21 mouse cellular contexts compared by ENCODE assay signal in the genomic region with DNA sequence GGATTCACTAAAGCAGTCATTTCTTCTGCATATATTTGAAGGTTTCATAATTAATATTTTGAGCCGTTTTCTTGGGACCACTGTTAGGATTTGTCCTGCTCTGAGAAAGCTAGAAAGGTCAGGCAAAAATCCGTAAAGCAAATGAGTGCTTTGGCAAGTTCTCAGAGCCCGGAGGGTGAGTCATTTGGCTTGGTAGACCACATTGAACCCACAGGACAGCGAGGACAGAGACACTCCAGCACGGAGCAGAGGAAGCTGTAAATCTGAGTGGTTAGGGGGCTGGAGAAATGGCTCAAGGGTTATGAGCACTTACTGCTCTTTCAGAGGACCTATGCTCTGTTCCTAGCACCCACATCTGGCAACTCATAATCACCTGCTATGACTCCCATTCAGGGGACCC. TPM values are rescaled to one million over a fixed set of nuclear protein-coding genes. Genes with fewer than 3 reads are reported as not detected.
A peak's percentile ranks its signal among the peaks of the same experiment; 100 is the strongest.
DNase-seq lines count a peak whose midpoint lies in the region; ATAC-seq lines count a peak whose summit lies in the region.
"Had no signal": no experiment of that assay in that cellular context is flagged by ENCODE, and none has a peak within 500 bp of the region (broad histone marks: within the 10 kb centered on the region; RNA-seq: fewer than 3 reads in every experiment).

No protein-coding gene starts in this region.

- DNase-seq in adrenal gland, adult (ENCODE audit: inconsistent age in 2 of 2, low spot score in 1 of 2) = peak; percentile 76 to 84
- DNase-seq in adrenal gland, postnatal 4 days (ENCODE audit: low spot score in 2 of 2) = no peak
- peak; percentile 22 for DNase-seq in urinary bladder, postnatal 14 days (ENCODE audit: low spot score)
- no peak for DNase-seq in urinary bladder, postnatal 4 days (ENCODE audit: low spot score in 2 of 2)
- DNase-seq in adrenal gland, postnatal 25 days = peak; percentile 54
- no peak for DNase-seq in frontal cortex, postnatal 25 days (ENCODE audit: low spot score in 2 of 2)
- DNase-seq: cerebellum, adult 9-11 months; gastrocnemius, postnatal 25 days; kidney, adult 18-20 months; kidney, postnatal 10 days; right cerebral cortex, postnatal 4 days; thymus, postnatal 36 days had no signal

- H3K27ac ChIP-seq in liver, embryonic 12.5 days = no peak overlapping the region
- H3K27ac ChIP-seq: hindbrain, postnatal 0 days; limb, embryonic 13.5 days; midbrain, embryonic 12.5 days had no signal

- H3K9ac ChIP-seq in liver, embryonic 12.5 days = no peak overlapping the region
- H3K9ac ChIP-seq: limb, embryonic 13.5 days; midbrain, embryonic 12.5 days had no signal

- peaks cover 3% of the 10 kb centered on the region for H3K36me3 ChIP-seq in liver, embryonic 12.5 days
- H3K36me3 ChIP-seq: limb, embryonic 13.5 days had no signal

- 31% methylated on average over 5 of the region's 5 CpGs for WGBS in liver, embryonic 12.5 days (ENCODE audit: insufficient replicate concordance)

- peak; percentile 50 for ATAC-seq in megakaryocyte progenitor cell, adult 5-6 weeks (replicated peaks; ENCODE audit: poor library complexity)
- no peak for ATAC-seq in liver, embryonic 12.5 days
- ATAC-seq: forebrain, embryonic 16.5 days; hindbrain, postnatal 0 days had no signal

- H3K4me1 ChIP-seq in liver, embryonic 12.5 days = peaks cover 4% of the 10 kb centered on the region; the same call in 1 of the 2 replicates
- H3K4me1 ChIP-seq: limb, embryonic 13.5 days; midbrain, embryonic 12.5 days had no signal

- H3K27me3 ChIP-seq in liver, embryonic 12.5 days (replicated peaks) = no peaks in the 10 kb centered on the region
- H3K27me3 ChIP-seq: limb, embryonic 13.5 days; midbrain, embryonic 12.5 days had no signal

- no peaks in the 10 kb centered on the region for H3K9me3 ChIP-seq in liver, embryonic 12.5 days (replicated peaks)
- H3K9me3 ChIP-seq: limb, embryonic 13.5 days; midbrain, embryonic 12.5 days had no signal

- no peak overlapping the region for H3K4me2 ChIP-seq in liver, embryonic 12.5 days
- H3K4me2 ChIP-seq: heart, embryonic 11.5 days; limb, embryonic 13.5 days; midbrain, embryonic 12.5 days had no signal

- no peak overlapping the region for H3K4me3 ChIP-seq in liver, embryonic 12.5 days
- H3K4me3 ChIP-seq: limb, embryonic 13.5 days; midbrain, embryonic 12.5 days had no signal

RNA-seq across cellular contexts. Expression of a gene that starts 7.0 kb away (rescaled TPM):
- total RNA-seq in adrenal gland, postnatal 4 days (2021) = 10 to 100 TPM; 16.1 to 16.8 TPM
- 12.4 and 13.0 TPM in 2 replicates for total RNA-seq in adrenal gland, postnatal 25 days (2021)
- 3.2 and 5.0 TPM in 2 replicates for total RNA-seq in megakaryocyte progenitor cell, adult 5-6 weeks (2015)
- total RNA-seq in megakaryocyte progenitor cell, adult 5-6 weeks (2017) = 5.8 and 11.5 TPM in 2 replicates
- 15.2 and 16.9 TPM in 2 replicates for polyA plus RNA-seq in liver, embryonic 12.5 days (2016; fragmentation: Nextera tagmentation; extraction: Ambion mirVana)

RNA-seq across cellular contexts. Expression of a gene that starts 14.1 kb away (rescaled TPM):
- total RNA-seq in adrenal gland, postnatal 4 days (2021) = 1 to 10 TPM; 4.0 to 4.6 TPM
- 1.5 and 4.6 TPM in 2 replicates for total RNA-seq in adrenal gland, postnatal 25 days (2021)
- total RNA-seq in megakaryocyte progenitor cell, adult 5-6 weeks (2015) = 4.0 and 10.6 TPM in 2 replicates
- total RNA-seq in megakaryocyte progenitor cell, adult 5-6 weeks (2017) = 9.4 TPM in 1 of 2 replicates, not detected in the other
- polyA plus RNA-seq in liver, embryonic 12.5 days (2016; fragmentation: Nextera tagmentation; extraction: Ambion mirVana) = 0.30 TPM in 1 of 2 replicates, not detected in the other
- total RNA-seq: neutrophil, adult 5-6 weeks had no signal
- polyA plus RNA-seq: forebrain, embryonic 16.5 days; heart, embryonic 11.5 days; liver, embryonic 16.5 days; midbrain, embryonic 12.5 days had no signal

RNA-seq across cellular contexts. Expression of a gene that starts 35.8 kb away (rescaled TPM):
- total RNA-seq in adrenal gland, postnatal 4 days (2021) = under 1 TPM; 0.45 to 0.56 TPM
- total RNA-seq in adrenal gland, postnatal 25 days (2021) = 0.21 TPM in 1 of 2 replicates, not detected in the other
- not detected in 2 replicates for total RNA-seq in megakaryocyte progenitor cell, adult 5-6 weeks (2015)
- not detected in 2 replicates for total RNA-seq in megakaryocyte progenitor cell, adult 5-6 weeks (2017)
- polyA plus RNA-seq in liver, embryonic 12.5 days (2016; fragmentation: Nextera tagmentation; extraction: Ambion mirVana) = 0.26 and 0.51 TPM in 2 replicates
- total RNA-seq: hindbrain, postnatal 0 days; neutrophil, adult 5-6 weeks had no signal

Comparison
In these comparisons a context has a peak if more than half of its experiments do, and no peak if none do; other contexts are left out.
1. DNase-seq: peak in adrenal gland, adult (2 of 2), urinary bladder, postnatal 14 days (single experiment) and adrenal gland, postnatal 25 days (single experiment); none in adrenal gland, postnatal 4 days (0 of 2), urinary bladder, postnatal 4 days (0 of 2) and frontal cortex, postnatal 25 days (0 of 2).